Mouse (Mus musculus): ENCODE data around the gene Kmt2c.
A peak's percentile ranks its signal among the peaks of the same experiment; 100 is the strongest.
"Not testable (repeated sequence)": the region's sequence is repeated elsewhere in the genome, so short reads cannot be mapped to it uniquely, and the experiment has no call there.

Kmt2c gene

DNA sequence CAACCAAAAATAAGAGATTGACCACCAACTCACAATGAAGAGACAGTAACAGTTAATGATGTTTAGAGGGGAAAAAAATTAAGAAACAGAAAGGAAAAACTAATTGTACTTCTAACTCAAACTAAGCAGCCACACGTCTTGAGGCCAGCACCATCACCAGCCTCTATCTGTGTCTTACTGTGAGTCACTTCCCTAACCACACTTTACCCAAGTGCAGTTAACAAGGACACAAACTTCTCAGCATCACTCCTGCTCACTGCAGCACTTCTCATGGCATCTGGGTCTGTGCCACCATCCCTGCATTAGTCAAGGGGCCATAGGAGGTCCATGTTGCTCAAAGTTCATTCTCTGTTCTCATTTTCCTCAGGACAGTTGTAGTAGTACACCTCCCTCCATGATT, 131.5 kb downstream of the Kmt2c start:
- DNase-seq: no peak

DNA sequence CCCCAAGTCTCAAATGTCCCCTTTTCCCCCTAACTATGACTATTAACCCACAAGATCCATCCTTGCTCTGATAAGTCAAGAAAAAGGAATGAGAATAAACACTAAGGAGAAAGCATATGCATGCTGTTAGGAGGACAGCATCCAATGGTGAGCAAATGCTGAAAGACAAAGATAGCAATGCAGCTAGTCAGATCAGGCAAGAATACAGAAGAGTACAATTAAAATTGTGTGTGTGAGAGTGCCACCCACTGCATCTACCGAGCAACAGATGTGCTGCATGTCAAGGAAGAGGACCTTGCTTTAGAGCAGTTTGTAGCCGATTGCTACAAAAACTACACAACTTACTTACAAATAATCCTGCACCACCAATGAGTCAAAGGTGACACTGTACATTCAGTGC, 145.1 kb downstream of the Kmt2c start:
- no peak for DNase-seq

DNA sequence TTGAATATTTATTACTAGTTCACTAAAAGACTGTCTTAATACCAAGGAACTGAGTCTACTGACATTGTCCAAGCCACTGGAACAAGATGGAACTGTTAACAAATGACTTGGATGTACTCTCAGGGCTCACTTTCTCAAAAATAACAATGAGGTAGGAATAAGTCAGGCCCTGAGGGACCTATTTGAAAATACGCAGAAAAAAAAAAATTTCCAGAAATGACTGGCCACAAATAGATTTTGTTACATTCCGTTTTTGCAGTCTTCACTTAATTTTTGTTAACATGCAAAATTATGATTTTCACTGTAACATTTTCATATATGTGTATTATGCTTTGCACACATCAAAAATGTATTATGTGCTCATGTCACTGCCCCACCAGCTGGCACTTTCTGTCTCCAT, 167.3 kb downstream of the Kmt2c start:
- no peak for DNase-seq

DNA sequence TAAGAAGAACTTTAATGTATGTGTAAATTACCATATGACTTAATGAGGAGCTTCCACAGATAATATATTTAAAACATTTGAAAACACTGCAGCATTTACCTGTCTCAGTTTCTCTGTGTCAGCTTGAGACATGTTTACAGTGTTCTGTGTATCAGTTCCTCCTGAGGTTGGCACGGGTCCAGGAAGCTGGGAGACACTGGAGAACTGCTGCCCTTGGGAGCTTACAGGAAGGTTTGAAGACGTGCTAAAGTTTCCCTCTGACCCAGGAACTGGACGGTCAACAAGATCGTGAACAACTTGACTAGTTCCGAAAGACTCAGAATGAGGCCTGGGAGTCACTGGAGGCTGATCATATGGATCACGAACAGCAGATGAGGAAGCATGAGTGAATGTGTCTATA, 184.7 kb downstream of the Kmt2c start:
- DNase-seq: peak; percentile 87

DNA sequence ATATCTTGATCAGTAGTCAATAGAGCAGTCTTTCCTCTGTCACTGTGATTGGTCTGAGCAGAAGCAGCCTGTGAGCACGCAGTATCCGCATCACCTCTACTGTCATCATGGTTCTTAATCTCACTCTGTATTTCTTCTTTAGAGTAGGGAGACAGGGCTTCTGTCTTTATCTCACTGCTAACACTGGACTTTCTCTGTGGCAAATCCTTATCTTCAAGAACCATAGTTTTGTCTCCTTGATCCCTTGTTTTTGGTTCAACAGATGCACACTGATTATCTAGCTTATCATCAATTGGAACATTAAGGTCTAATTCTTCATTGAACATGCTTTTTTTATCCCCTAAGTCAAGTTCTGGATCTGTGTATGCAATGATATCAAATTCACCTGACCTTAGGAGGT, 188.4 kb downstream of the Kmt2c start:
- no peak for DNase-seq

DNA sequence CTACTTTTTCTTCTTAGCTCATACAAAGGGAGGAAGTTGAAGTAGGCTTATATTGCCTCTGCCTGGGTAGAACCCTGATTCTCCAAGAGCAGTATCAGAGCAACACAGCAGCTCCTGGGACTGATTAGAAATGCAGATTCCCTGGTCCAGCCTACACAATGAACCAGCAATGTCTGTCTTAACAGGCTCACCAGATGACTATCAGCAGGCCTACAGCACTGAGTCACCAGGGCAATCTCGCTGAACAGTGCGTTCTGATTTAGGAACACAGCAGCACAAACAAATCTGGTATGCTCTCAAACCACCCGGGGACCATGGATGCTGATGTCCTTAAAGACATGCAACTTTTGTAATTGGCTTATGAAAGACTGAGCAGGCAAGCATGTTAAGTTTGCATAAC, 201.8 kb downstream of the Kmt2c start:
- DNase-seq: no peak

DNA sequence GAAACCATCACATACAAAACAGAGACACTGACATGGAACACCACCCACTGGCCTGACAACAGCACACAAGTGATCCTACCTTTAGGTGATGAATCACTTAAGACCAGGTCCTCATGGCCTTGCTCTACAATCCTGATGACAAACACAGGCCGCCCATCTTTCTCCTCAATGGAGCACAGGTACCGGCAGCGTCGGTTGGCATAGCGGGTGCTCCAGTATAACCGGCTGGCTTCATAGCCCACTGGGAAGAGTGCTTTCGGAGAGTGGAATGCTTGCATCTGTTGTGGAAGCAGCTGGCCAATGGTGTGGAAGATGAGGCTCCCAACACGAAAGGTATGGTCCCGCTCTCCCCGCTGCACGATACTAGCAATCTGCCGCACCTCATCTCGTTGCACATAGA, 214.6 kb downstream of the Kmt2c start:
- peak; percentile 75 for DNase-seq

DNA sequence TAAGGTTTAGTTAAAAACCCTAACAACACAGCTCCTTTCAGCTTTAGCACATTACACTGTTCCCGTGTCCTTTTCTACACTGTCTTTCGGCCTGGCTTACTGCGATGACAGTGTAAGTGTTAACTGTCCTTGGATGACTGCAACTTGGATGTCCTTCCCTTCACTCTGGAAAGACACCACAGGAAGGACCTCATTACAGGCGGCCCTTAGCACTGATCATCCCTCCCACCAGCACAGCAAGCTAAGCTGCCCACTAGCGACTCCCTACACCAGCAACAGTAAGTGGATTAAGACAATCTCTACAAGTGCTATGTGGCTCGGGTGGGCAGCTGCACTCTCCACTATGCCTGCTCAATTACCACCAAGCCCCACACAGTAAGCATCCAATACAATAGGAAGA, 222.2 kb downstream of the Kmt2c start:
- DNase-seq: peak; percentile 83

DNA sequence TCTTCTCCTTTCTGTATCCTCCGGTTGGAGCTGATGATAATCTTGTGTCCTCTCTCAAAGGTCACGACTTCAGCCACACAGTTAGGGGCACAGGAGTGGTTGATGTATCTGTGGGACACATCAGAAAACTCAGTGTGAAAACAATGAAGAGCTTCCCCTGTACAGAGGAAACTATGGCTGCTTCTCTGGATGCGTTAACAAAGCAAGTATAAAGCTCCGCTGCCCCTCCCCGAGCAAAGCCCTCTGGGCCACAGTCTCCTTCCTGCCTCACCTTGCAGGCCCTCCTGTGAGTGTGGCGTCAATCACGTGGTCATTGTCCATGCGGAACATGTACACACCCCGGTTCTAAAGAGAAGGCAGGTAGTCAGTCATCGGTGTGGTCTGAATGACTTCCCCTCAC, 223.0 kb downstream of the Kmt2c start:
- peak; percentile 72 for DNase-seq

DNA sequence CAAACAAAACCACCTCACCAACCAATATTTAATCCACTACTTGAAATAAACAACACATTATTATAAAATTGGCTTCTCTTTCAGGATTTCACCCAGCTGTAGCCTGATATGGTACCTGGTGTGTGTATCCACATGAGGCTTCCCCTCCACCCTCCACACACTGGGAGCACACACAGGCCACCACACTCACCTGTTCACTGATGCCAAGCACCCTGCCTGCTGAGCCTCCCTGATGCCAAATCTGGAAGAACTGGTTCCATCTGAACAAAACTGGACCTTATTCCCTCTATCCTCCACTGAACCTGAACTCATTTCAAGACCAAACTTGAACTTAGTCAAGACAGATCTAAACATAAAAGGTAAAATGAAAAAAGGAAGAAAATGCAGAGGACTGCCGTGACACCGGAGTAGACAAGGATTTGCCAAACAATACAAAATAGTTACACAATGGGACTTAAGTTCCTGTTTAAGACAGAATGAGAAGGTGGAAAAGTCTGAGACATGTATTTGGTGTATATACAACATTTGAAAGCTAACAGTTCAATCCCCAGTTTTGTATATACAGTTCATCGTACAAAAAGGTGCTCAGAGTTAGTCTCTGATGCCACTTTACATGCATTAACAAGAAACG, 230.2 kb downstream of the Kmt2c start:
- DNase-seq: peak; percentile 69

DNA sequence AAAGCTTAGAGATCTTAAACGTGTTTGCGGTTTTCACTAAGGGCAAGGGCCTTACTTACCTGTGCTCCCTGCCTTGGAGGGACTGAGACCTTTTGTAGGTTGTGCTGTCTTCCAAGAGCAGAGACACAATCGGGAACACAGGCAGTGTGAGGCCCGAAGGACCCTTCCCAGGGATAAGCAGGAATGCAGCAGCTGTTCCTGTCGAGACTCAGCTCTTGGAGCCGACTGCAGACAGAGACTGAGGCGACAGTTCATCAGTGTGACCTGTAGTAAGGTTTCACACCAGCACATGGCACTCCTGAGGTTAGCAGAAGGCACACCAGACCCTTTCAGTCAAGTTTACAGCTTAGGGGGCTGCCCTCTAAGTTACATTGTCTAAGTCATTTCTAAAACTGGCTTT, 236.3 kb downstream of the Kmt2c start:
- peak; percentile 78 for DNase-seq

DNA sequence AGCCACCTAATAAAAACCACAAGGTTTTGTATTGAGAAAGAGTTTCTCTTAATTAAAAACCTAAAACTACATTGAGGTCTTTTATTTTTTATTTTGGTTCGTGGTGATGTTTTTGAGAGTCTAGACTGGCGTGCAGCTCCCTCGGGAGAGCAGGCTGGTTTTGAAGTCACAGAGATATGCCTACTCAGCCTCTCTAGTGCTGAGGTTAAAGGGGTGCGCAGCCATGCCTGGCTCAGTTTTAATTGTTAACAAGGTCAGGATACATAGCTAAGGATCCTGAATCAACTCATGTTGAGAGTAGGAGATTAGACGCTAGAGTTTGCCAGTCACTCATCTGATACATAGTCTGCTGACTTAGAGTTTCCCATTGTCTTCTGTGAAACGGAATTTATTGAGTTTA, 237.1 kb downstream of the Kmt2c start:
- DNase-seq: peak; percentile 56

DNA sequence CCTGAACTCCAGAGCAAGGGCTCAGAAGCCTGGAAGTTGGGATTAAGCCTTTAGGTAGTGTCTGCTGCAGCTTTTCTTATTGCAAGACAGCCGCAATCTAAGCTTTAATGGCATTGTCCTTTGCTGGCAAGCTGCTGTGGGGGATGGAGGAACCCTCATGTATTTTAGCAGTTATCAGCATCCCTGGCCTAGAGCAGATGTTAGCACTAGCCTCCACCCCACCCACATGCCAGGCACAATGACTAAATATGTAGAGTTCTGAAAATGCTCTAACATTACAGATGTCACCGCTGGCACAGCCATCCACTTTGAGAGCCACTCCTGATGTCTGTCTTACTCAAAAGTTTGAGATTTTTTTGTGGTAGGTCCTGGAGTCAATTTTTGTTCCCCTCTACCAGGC, 241.9 kb downstream of the Kmt2c start:
- peak; percentile 9 for DNase-seq

DNA sequence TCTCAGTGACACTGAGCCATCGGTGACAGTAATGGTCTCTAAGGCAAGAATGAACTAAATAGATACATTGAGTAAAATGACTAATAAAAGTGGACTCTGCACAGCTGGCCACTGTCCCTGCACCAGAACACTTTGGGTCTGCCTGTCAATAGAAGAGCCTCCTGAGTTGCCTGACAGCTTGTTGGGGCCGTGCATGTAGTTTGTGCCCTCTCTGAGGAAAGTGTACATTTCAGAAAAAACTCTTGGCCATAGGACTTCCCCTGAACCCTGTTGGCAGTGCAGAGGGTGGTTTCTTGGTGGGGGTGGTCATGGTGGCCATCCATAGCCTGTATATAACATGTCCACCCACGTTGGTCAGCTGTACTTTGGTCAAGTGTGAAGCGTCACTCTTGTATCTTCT, 244.1 kb downstream of the Kmt2c start:
- no peak for DNase-seq

DNA sequence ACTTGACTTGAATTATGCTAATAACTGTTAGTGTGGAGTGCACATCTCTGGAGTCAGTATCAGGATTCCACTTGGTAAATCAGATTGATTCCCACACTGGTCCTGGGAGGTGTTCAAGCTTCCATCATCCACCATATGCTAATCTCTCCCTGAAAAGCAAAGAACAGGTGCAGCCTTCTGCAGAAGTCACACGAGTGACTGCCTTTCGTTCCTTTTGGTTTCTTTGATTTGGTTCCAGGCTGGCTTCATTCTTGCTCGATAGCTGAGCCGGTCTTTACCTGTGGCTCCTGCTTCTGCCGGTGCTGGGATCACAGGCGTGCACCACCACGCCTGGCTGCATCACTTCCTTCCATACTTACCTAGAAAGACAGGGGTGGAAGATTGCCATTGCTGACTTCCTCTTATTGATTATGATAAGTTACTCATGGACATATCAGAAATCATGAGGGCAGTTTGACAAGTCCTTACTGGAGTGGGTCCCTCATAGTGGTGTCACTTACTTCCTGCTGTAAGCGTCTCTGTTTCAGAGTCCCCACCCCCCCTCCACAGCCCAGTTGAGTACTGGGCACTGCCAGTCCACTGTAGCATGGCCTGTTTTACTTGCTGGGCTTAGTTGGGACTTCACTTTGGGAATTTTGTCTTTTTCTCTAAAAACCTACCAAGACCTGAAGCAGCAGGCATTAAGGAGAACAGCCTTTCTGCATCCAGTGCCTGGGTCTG, 245.6 kb downstream of the Kmt2c start:
- no peak for DNase-seq

DNA sequence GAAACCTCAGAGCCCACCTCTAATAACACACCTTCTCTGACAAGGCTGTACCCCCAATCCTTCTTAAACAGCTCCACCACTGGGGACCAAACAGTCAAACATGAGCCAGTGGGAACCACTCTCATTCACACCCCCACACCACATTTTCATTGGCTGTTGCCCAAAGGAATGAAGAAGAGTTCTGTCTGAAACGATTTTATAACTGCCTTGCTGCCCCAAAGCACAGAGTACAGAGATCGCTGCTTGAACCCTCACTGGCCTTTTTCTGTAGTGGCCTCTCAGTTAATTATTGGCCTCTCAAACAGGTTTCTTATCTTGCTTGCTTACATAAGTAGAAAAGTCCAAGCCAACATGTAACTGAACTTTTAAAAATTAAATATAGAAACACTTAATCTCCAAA, 246.2 kb downstream of the Kmt2c start:
- DNase-seq: no peak

DNA sequence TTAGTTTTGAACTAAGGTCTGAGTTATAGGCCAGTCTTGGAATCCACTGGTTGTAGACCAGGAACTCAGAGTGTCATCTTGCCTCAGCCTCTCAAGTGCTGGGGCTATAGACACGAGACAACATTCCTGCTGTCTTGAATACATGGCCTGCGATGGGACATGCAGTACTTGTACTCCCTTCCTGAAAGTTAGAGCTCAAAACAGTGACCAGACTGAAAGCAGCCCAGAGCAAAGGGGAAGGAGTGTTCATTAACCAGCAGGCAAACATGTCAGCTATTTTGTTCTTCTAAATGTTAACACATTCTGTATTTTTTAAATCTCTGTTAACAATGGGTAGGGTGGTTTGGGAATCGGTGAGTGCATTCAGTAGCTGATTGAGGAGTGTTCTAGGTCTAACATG, 251.5 kb downstream of the Kmt2c start:
- peak; percentile 59 for DNase-seq

DNA sequence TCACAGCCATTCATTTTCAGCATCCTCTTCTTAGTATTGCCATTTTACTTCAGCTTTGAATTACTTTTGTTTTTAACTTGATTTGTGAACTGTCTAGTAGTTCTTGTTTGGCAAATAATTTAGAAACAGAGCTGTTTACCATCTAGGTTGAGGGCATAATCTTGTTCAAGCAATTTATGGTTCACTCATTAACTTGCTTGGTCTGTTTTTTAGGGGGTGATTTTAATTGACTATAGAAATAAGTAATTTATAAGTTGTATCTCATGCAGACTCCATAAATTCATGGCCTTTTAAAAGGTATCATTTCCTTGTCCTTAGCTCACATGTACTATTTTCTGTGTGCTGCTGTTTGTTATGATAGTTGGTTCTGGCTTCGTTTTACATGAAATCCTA, 252.1 kb downstream of the Kmt2c start:
- peak; percentile 2 for DNase-seq

DNA sequence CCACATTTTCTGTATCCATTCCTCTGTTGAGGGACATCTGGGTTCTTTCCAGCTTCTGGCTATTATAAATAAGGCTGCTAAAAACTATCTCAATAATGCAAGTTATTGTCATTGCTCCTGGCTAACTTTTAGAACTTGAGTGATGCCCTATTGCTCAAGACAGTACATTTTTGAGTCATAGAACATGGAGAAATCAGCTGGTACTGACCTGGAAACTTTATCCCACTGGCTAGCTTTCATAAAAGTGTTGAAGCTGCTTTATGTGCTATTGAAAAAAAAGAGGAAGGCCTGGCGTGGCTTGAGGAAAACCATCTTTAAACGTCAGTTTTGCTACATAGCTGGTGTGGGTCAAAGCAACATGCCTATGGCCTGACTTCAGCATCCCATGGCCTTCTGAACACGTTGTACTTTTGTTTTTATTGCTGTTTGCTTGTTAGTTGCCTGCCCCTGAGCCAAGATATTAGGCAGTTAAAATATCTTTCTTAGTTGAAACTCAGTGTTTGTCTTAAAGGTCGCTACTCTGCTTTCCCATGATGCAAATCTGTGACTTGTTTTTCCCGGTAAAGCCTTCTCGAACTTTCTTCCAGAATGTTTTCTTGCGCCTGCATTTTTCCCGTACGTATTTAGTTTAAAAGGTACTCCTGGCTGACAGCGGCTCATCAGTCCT, 252.6 kb downstream of the Kmt2c start:
- peak; percentile 34 for DNase-seq

DNA sequence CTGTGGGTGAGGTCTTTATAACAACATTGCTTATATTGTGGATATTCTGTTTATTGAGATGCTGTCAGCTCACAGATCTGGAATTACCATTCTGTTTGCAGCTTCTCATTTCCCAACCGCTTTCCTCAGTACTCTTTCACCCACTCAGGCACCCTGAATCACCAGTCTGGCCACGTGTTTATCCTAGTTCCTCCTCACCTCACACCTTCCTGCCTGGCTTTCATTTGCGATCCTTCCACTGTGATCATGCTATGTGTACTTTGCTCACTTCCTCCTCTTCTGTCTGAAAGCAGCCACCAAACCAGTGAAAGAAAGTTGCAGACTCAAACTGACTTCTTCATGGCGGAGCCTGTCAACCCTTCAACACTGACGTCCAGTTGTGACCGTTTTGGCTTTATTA, 255.5 kb downstream of the Kmt2c start:
- DNase-seq: peak; percentile 44

DNA sequence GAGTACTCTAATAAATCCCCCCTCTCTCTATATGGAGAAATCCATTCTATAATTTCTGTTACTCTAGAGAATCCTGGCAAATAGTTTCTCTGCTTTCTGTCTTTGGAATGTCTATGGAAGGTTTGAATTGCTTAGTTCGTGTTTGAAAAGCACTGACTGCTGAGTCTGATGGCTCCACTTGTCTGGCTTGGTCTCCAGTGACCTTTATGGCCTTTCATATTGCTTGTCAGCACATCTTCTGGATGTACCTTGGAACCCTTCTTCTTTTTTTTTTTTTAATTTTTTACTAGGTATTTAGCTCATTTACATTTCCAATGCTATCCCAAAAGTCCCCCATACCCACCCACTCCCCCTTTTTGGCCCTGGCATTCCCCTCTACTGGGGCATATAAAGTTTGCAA, 274.2 kb downstream of the Kmt2c start:
- not testable (repeated sequence) for DNase-seq

DNA sequence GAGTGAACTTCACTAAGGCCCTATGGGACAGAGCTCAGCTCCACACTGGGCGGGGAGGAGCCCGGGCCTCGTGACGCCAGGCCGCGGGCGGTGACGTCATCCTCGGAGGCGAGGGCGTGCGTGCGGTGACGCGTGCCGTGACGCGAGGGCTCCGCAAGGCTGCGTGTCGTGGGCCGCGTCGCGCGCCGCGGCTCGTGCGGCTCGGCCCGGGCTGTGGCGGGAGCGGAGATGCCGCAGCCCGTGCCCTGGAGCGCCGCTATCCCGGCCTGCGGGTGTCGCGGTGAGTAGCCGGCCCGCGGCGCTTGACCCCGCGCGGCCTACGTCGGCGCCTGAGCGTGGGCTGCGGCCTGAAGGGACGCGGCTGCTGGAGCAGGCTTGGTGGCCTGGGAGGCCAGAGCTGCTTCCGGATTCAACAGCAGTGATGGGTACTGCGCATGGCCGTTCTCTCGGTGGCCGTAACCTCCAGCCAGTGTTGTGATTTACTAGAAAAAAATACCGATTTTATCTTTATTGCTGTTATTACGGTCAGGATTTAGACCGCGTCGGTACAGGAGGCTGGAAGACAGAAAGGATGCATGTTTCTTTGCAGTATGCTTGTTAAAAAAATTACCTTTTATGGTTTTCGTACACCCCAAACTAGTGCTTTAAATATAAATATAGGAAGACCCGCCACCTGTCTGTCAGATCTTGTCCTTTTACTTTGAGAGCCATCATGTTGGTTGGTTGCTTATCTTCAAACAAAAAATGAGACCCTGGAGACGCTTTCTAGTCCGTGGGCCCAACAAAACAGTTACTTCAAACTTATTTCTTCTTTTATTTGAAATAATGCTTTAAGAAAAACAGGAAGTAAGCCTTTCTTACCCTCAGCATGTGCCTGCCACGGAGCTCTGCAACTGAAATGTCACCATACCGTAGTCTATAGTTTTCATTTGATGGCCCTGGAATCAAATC, 275.6 kb downstream of the Kmt2c start, which contains the start of gene E130116L18Rik:
E130116L18Rik (minus strand) TSS at position 402 of the 951 bp plus-strand sequence.
- peak; percentile 99 for DNase-seq
